Mouse (Mus musculus) adrenal gland, adult 8-10 months (tissue): Measurements from ENCODE around the gene Tfpi. TPM values are rescaled to one million over a fixed set of nuclear protein-coding genes. Genes with fewer than 3 reads are reported as not detected.

Experiments used
- DNase-seq: peaks from one replicate; pipeline ENCODE4 v3.0.0; 2022
- total RNA-seq, 4 experiments: library from RNA; stranded (reverse); gene quantifications; 2 replicates each; pipeline ENCODE4 v1.2.4; 2022

The Tfpi gene
- total RNA-seq, 4 experiments from 2014 or later: 49.3 to 79.9 (median 60.1) TPM

DNA sequence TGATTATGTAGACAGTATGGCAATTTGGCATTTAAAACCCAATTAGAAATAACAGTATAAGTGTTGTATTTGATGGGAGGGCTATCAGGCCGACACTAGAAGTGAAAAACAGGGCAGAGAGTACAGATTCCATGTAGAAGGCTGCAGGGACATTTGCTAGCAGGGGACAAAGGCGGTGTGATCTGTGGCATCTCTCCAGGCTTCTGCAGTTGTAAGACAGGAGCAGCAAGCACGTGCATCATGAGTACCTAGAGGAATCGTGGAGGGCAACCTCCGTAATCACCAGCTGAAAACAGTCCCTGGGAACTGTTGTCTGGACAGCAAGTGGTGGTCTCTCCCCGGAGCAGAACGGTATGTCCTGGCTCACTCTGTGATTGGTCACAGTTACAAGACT lies 88.6 kb downstream of the Tfpi start:
- DNase-seq: no peak

GRCm38 (mm10) chr2:84387394-84388022 lies 89.1 kb downstream of the Tfpi start:
- DNase-seq: no peak

- no peak for DNase-seq
Measured at GRCm38 (mm10) chr2:84386563-84387393, 89.8 kb downstream of the Tfpi start.

GRCm38 (mm10) chr2:84384911-84385693 lies 91.5 kb downstream of the Tfpi start:
- no peak for DNase-seq

DNA sequence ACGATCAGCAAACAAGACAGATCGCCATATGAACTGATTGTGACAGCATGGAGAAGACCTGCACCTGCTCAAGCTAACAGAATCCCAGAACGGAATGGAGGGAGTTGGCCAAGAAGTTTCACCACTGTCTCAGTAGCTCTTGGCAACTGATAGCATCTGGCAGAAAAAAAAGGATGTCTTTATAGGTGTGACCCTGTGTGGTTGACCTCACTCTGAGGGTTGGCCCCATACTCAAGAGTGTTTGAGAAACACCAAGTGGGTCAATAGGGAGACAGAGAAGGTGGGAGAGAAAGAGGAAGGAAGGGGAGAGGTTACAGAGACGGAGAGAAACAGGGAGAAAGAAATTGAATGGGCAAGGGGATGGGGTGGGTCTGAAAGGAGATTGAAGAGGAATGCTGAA lies 92.7 kb downstream of the Tfpi start:
- no peak for DNase-seq

Other genes with a start within 250 kb of the Tfpi start
- gene Calcrl, start 51.4 kb downstream of the Tfpi start, total RNA-seq: 10 to 100 TPM; 15.8 to 27.4 (median 24.1) TPM
- 100 to 1,000 TPM; 125 to 161 (median 155) TPM for gene Ctnnd1, start 174.0 kb upstream of the Tfpi start, total RNA-seq
- under 1 TPM in 2 of 4 experiments, not detected in 2; 0.10 to 0.12 TPM for gene Btbd18, start 182.3 kb upstream of the Tfpi start, total RNA-seq
- gene Selenoh, start 194.0 kb upstream of the Tfpi start, total RNA-seq: 10 to 100 TPM; 31.8 to 49.5 (median 35.8) TPM
- not detected for gene Gm28635, start 201.3 kb upstream of the Tfpi start, total RNA-seq
- gene Med19, start 201.6 kb upstream of the Tfpi start, total RNA-seq: 10 to 100 TPM; 21.1 to 30.7 (median 26.0) TPM
- 100 to 1,000 TPM; 161 to 203 (median 188) TPM for gene Tmx2, start 202.4 kb upstream of the Tfpi start, total RNA-seq
- 10 to 100 TPM; 58.8 to 72.1 (median 62.7) TPM for gene Zdhhc5, start 238.4 kb upstream of the Tfpi start, total RNA-seq